Mouse (Mus musculus) testis, adult 2 months (tissue): Measurements from ENCODE around the gene Fbxo41. TPM values are rescaled to one million over a fixed set of nuclear protein-coding genes. Genes with fewer than 3 reads are reported as not detected.

ENCODE experiments used
- H3K27ac ChIP-seq: fragments of 200-500 bp; 2 replicates; pipeline ENCODE4 v1.5.1; 2012; ENCODE audit warnings: low read depth, low read length; ENCODE audit not compliant: control insufficient read depth, insufficient read depth
- H3K27me3 ChIP-seq: fragments of 200-500 bp; 2 replicates; pipeline ENCODE4 v1.6.1; 2012; ENCODE audit warnings: mild to moderate bottlenecking, low read length, moderate library complexity; ENCODE audit not compliant: control insufficient read depth, insufficient read depth
- H3K36me3 ChIP-seq: fragments of 200-500 bp; 2 replicates; pipeline ENCODE4 v1.6.1; 2012; ENCODE audit warnings: mild to moderate bottlenecking, low read length; ENCODE audit not compliant: control insufficient read depth, insufficient read depth
- H3K4me1 ChIP-seq: fragments of 200-500 bp; 2 replicates; pipeline ENCODE4 v1.6.1; 2012; ENCODE audit warnings: low read length; ENCODE audit not compliant: control insufficient read depth, insufficient read depth
- H3K4me3 ChIP-seq: fragments of 200-500 bp; 2 replicates; pipeline ENCODE4 v1.5.1; 2012; ENCODE audit warnings: low read depth, mild to moderate bottlenecking, low read length, moderate library complexity, mixed read lengths; ENCODE audit not compliant: control insufficient read depth
- CTCF ChIP-seq: fragments of 200-500 bp; IDR thresholded peaks from 2 replicates; pipeline ENCODE4 v1.5.1; 2012; ENCODE audit warnings: low read depth, mild to moderate bottlenecking, inconsistent platforms, low read length, moderate library complexity; ENCODE audit not compliant: control insufficient read depth, insufficient read depth, insufficient replicate concordance
- POLR2A ChIP-seq: fragments of 200-500 bp; IDR thresholded peaks from 2 replicates; pipeline ENCODE4 v1.6.1; 2012; ENCODE audit warnings: low read depth, mild to moderate bottlenecking, inconsistent platforms, low read length, moderate library complexity; ENCODE audit not compliant: control insufficient read depth
- polyA plus RNA-seq: library from polyadenylated mRNA; depleted of rRNA; stranded (reverse); fragments of >200 nt; gene quantifications from 2 replicates; pipeline ENCODE4 v1.2.3, GENCODE M21; 2012

The Fbxo41 gene
- polyA plus RNA-seq, 1 experiment, result 0.52 TPM

DNA sequence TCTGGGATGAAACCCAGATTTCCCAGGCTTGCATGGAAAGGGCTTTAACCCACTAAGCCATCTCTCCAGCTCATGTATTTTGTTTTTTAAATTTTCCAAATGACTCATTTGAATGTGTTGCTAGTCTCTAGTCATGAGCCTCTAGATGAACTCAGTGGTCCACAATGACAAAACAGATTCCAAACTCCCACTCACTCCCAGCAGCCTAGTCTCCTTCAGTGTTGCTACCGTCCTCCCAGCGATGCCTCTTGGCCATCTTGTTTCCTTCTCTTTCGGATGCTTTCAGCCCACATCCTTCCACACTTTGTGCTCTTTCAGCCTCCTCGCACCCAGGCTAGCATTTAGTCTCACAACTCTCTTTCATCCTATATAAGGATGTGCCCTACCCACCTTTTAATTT is 12.5 kb downstream of the Fbxo41 start:
- Histone ChIP-seq H3K36me3 (no peaks in the 10 kb centered on the region), H3K4me1 (no peaks in the 10 kb centered on the region), H3K4me3 (no peak overlapping the region), H3K27me3 (no peaks in the 10 kb centered on the region), H3K27ac (no peak overlapping the region)
- no peak for TF ChIP-seq POLR2A
- TF ChIP-seq CTCF, result no peak

DNA sequence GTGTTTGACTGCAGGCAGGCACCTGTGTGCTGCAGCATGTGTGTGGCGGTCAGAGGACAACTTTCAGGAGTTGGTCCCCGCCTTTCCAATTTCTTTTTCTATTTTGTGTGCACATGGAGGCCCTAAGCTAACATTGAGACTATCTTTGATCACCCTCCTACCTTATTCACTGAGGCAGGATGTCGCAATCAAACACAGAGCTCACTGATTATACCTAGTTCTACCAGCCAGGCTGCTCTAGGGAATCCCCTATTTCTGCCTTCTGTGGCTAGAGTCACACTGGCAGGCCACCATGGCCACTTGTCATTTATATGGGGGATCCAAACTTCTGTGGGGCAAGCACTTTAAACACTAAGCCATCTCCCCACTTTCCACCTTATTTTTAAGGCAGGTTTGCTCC is 13.1 kb downstream of the Fbxo41 start:
- H3K27me3 ChIP-seq, result no peaks in the 10 kb centered on the region
- TF ChIP-seq CTCF (no peak), POLR2A (no peak)
- H3K36me3 ChIP-seq, result no peaks in the 10 kb centered on the region
- no peaks in the 10 kb centered on the region for H3K4me1 ChIP-seq
- H3K27ac ChIP-seq, result no peak overlapping the region
- H3K4me3 ChIP-seq, result no peak overlapping the region

DNA sequence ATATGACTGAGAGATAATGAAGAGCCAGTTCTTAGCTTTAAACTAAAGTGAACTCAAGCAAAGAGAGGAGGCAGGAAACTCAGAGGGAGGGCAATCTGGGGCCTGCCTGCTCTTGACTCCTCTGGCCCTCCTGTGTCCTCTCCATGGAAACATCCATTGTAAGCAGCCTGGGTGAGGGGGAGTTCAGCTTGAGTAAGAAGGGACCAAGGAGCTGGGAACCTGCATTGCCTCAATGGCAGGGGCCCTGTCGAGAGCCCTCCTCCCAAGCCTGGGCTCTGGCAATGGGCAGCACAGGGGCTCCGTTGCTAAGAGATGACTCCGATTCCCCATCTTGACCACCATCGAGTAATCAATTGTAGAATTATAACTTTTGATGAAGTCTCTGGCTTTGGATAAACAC is 14.3 kb downstream of the Fbxo41 start:
- Histone ChIP-seq H3K4me3 (no peak overlapping the region), H3K4me1 (peaks cover 6% of the 10 kb centered on the region), H3K27ac (no peak overlapping the region), H3K36me3 (no peaks in the 10 kb centered on the region), H3K27me3 (no peaks in the 10 kb centered on the region)
- no peak for TF ChIP-seq POLR2A
- no peak for TF ChIP-seq CTCF

DNA sequence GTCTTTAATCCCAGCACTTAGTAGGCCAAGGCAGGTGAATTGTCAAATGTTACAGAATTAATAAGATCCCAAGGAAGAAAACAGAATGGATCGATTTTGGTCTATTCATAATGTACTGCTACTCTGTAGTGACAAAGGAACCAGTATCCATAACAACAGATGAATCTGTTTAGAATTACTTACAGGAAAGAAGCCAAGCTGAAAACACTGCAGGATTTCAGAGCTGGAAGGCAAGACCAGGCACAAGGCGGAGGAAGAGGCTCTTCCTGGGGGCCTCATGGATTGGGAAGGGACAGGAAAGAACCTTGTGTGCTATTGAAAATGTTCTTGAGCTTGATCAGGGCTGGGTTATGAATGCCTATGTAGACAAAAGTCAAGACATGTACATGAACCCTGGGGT is 17.1 kb downstream of the Fbxo41 start:
- H3K4me1 ChIP-seq, result peaks cover 6% of the 10 kb centered on the region

GRCm38 (mm10) chr6:85483843-85484721 is 18.7 kb downstream of the Fbxo41 start:
- Histone ChIP-seq H3K36me3 (no peaks in the 10 kb centered on the region), H3K27me3 (no peaks in the 10 kb centered on the region), H3K4me3 (peak overlapping the region; percentile 26), H3K27ac (no peak overlapping the region), H3K4me1 (peaks cover 6% of the 10 kb centered on the region)
- TF ChIP-seq CTCF (no peak), POLR2A (no peak)

More for the DNA sequence above, 17.1 kb downstream of the Fbxo41 start:
- Histone ChIP-seq H3K27ac (no peak overlapping the region), H3K36me3 (no peaks in the 10 kb centered on the region), H3K27me3 (no peaks in the 10 kb centered on the region), H3K4me3 (no peak overlapping the region)
- TF ChIP-seq POLR2A (no peak), CTCF (no peak)

GRCm38 (mm10) chr6:85480685-85481084 is 22.1 kb downstream of the Fbxo41 start:
- TF ChIP-seq POLR2A (no peak), CTCF (no peak)
- Histone ChIP-seq H3K27me3 (no peaks in the 10 kb centered on the region), H3K4me3 (no peak overlapping the region), H3K27ac (no peak overlapping the region), H3K4me1 (peaks cover 6% of the 10 kb centered on the region), H3K36me3 (no peaks in the 10 kb centered on the region)

DNA sequence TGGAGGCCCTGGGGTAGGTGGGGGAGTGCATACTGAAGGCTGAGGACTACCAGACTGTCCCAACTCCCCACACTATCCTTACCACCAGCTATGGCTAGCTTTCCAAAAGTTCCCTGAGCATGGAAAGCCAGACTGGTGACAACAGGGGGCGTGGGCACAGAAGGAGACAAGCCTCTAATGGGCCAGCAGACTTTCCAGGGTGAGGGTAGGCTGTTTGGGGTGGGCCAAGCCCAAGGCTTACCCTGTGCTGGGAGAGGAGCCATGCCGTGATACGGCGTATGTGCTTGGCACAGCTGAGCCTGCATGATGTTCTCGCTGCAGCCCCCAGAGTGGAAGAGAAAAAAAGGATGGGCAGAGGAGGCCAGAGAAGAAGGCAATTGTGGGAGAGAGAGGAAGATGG is 22.8 kb downstream of the Fbxo41 start:
- H3K27ac ChIP-seq, result no peak overlapping the region
- no peaks in the 10 kb centered on the region for H3K27me3 ChIP-seq
- H3K4me3 ChIP-seq, result no peak overlapping the region
- TF ChIP-seq CTCF (no peak), POLR2A (no peak)
- no peaks in the 10 kb centered on the region for H3K36me3 ChIP-seq
- peaks cover 6% of the 10 kb centered on the region for H3K4me1 ChIP-seq
